In genomic region chr10:68137151-68137833, GRCm38 (mm10) we compare ENCODE assay signal across 8 mouse cellular contexts.
A peak's percentile ranks its signal among the peaks of the same experiment; 100 is the strongest.
DNase-seq lines count a peak whose midpoint lies in the region; ATAC-seq and TF ChIP-seq lines count a peak whose summit lies in the region.

No protein-coding gene starts in this region.

- TF ChIP-seq POLR2A in testis, adult 2 months (IDR thresholded peaks at IDR 0.05; ENCODE audit: control insufficient read depth, low read depth, low read length): no peak

- H3K4me3 ChIP-seq in testis, adult 2 months (ENCODE audit: control insufficient read depth, low read depth, low read length): no peak overlapping the region
- no peak overlapping the region for H3K4me3 ChIP-seq in liver, embryonic 13.5 days (replicated peaks)

- ATAC-seq in liver, embryonic 13.5 days (ENCODE audit: low read depth): no peak

- peaks cover 6% of the 10 kb centered on the region for H3K4me1 ChIP-seq in testis, adult 2 months (ENCODE audit: control insufficient read depth, insufficient read depth, low read length)
- H3K4me1 ChIP-seq in liver, embryonic 13.5 days (replicated peaks): peaks cover 21% of the 10 kb centered on the region

- peak overlapping the region; percentile 54 for H3K4me2 ChIP-seq in liver, embryonic 13.5 days

- no peak overlapping the region for H3K9ac ChIP-seq in liver, embryonic 13.5 days

- intact Hi-C loops in left cerebral cortex, postnatal 4 days (cut with DNase I): no loop called here

- peak overlapping the region; percentile 85 for H3K27ac ChIP-seq in testis, adult 2 months (ENCODE audit: control insufficient read depth, insufficient read depth, low read depth, low read length)
- H3K27ac ChIP-seq in liver, embryonic 13.5 days: peak overlapping the region; percentile 78

- peak; percentile 14 for DNase-seq in adrenal gland, adult 2 months
- no peak for DNase-seq in adrenal gland, postnatal 14 days
- no peak for DNase-seq in testis, postnatal 14 days (ENCODE audit: low spot score)
- no peak for DNase-seq in liver, embryonic 13.5 days
- no peak for DNase-seq in B cell, adult 2 months
- DNase-seq in cerebellum, adult 8-10 months: no peak
- no peak for DNase-seq in left cerebral cortex, postnatal 4 days

- TF ChIP-seq CTCF in testis, adult 2 months (IDR thresholded peaks at IDR 0.05; ENCODE audit: control insufficient read depth, insufficient read depth, insufficient replicate concordance, low read depth, low read length): no peak

- no peaks in the 10 kb centered on the region; the same call in 1 of the 2 replicates for H3K27me3 ChIP-seq in testis, adult 2 months (ENCODE audit: control insufficient read depth, insufficient read depth, low read length)
- peaks cover 6% of the 10 kb centered on the region; the same call in 1 of the 2 replicates for H3K27me3 ChIP-seq in liver, embryonic 13.5 days

- WGBS in liver, embryonic 13.5 days (ENCODE audit: insufficient replicate concordance): 75% methylated on average over 11 of the region's 11 CpGs

- no peaks in the 10 kb centered on the region for H3K36me3 ChIP-seq in testis, adult 2 months (ENCODE audit: control insufficient read depth, insufficient read depth, low read length)
- H3K36me3 ChIP-seq in liver, embryonic 13.5 days: peaks cover 3% of the 10 kb centered on the region; the same call in 1 of the 2 replicates

- H3K9me3 ChIP-seq in liver, embryonic 13.5 days (replicated peaks): no peaks in the 10 kb centered on the region
